Mouse (Mus musculus) limb, embryonic 13.5 days (tissue): Measurements from ENCODE around the gene Zfp963. TPM values are rescaled to one million over a fixed set of nuclear protein-coding genes. Genes with fewer than 3 reads are reported as not detected.
A peak's percentile ranks its signal among the peaks of the same experiment; 100 is the strongest.
"Not testable (repeated sequence)": the region's sequence is repeated elsewhere in the genome, so short reads cannot be mapped to it uniquely, and the experiment has no call there.

Source experiments
- ATAC-seq: fragments of 200-750 bp; cut with Nextera tagmentation; 2 replicates; pipeline ENCODE4 v1.8.0; 2017; ENCODE audit warnings: low read depth, moderate number of reproducible peaks, moderate TSS enrichment; ENCODE audit not compliant: low FRiP score
- H3K27ac ChIP-seq: fragments of 300-500 bp; sonication (generic); 2 replicates; pipeline ENCODE4 v1.5.1; 2015; ENCODE audit warnings: inconsistent platforms, mild to moderate bottlenecking, moderate library complexity
- H3K27me3 ChIP-seq: fragments of 300-500 bp; sonication (generic); 2 replicates; pipeline ENCODE4 v1.6.1; 2015; ENCODE audit warnings: mild to moderate bottlenecking, inconsistent platforms
- H3K36me3 ChIP-seq: fragments of 300-500 bp; sonication (generic); 2 replicates; pipeline ENCODE4 v1.6.1; 2015; ENCODE audit warnings: inconsistent platforms, mild to moderate bottlenecking, moderate library complexity
- H3K4me1 ChIP-seq: fragments of 300-500 bp; sonication (generic); 2 replicates; pipeline ENCODE4 v1.6.1; 2015; ENCODE audit warnings: inconsistent platforms
- H3K4me2 ChIP-seq: fragments of 300-500 bp; sonication (generic); replicated peaks from 2 replicates; pipeline ENCODE4 v1.6.1; 2015; ENCODE audit warnings: inconsistent platforms, mild to moderate bottlenecking, moderate library complexity
- H3K4me3 ChIP-seq: fragments of 300-500 bp; sonication (generic); 2 replicates; pipeline ENCODE4 v1.5.1; 2015; ENCODE audit warnings: moderate library complexity, mild to moderate bottlenecking, inconsistent platforms
- H3K9ac ChIP-seq: fragments of 300-500 bp; sonication (generic); 2 replicates; pipeline ENCODE4 v1.6.1; 2015; ENCODE audit warnings: mild to moderate bottlenecking, inconsistent platforms
- H3K9me3 ChIP-seq: fragments of 300-500 bp; sonication (generic); 2 replicates; pipeline ENCODE4 v1.6.1; 2016; ENCODE audit warnings: inconsistent platforms
- WGBS: fragments of 180-500 bp; shearing (Covaris S2); methylation state at CpG from one replicate; pipeline ENCODE4 v1.1.7; 2015; 5-methylcytosine and 5-hydroxymethylcytosine counted together
- polyA plus RNA-seq: library from polyadenylated mRNA; unstranded; fragments of >200 nt; fragmentation: Nextera tagmentation; extraction: Ambion mirVana; gene quantifications from 2 replicates; pipeline ENCODE4 v1.2.1, GENCODE M21; 2015

Zfp963 gene
- polyA plus RNA-seq, 1 experiment from 2014 or later = 7.7 TPM

- Histone ChIP-seq H3K9ac (no peak overlapping the region), H3K9me3 (no peaks in the 10 kb centered on the region), H3K36me3 (peaks cover 12% of the 10 kb centered on the region), H3K4me2 (peak overlapping the region; percentile 59), H3K4me3 (peak overlapping the region; percentile 88), H3K27ac (peak overlapping the region; percentile 72; the same call in 1 of the 2 replicates), H3K27me3 (no peaks in the 10 kb centered on the region), H3K4me1 (peaks cover 22% of the 10 kb centered on the region)
- ATAC-seq = peak; percentile 12
- 45% methylated on average over 5 of the region's 5 CpGs for WGBS
Observed at GRCm38 (mm10) chr8:69717232-69717580, 32.6 kb downstream of the Zfp963 start.

DNA sequence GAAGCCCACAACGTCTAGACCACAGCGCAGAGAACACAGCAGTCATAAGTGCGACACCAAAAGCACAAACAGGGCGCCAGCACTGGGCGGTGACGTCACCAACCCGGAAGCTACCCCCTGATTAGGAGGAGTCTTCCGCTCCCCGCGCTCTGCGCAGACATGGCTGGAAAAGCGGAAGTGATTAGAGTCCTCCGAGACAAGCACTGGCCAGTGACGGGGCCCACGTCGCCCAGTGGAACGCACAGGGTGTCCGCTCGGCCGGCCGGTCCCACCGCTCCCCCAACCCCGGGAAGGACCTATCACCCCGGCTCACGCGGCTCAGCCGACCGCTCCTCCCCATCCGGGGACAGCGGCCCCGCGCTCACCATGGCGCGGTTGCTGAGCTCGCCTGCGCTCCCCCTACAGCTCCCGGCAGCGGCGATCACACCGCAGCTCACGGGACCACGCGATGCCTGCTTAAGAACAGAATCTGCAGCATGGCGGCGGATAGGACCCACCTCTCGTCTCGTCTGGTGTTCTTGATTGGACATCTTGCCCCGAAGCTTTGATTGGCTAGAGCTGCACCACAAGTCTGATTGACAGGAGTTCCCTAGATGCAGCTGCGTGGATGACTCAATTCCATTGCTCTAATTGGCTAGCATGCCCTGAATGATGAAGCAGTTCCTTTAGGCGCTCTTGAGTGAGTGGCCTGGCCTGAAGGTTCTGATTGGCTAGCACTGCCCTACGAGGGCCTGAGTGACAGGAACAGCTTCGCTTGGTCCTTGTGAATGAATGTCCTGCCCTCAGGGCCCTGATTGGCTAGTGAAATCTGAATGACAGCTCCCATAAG is 33.2 kb downstream of the Zfp963 start:
- H3K9ac ChIP-seq = peak overlapping the region; percentile 93
- H3K4me3 ChIP-seq = peak overlapping the region; percentile 88
- peak overlapping the region; percentile 100 for H3K27ac ChIP-seq
- H3K27me3 ChIP-seq = no peaks in the 10 kb centered on the region
- peaks cover 12% of the 10 kb centered on the region for H3K36me3 ChIP-seq
- WGBS = under 1% methylated on average over 52 of the region's 52 CpGs
- peaks cover 22% of the 10 kb centered on the region for H3K4me1 ChIP-seq
- no peaks in the 10 kb centered on the region for H3K9me3 ChIP-seq
- ATAC-seq = peak; percentile 99
- H3K4me2 ChIP-seq = peak overlapping the region; percentile 59

DNA sequence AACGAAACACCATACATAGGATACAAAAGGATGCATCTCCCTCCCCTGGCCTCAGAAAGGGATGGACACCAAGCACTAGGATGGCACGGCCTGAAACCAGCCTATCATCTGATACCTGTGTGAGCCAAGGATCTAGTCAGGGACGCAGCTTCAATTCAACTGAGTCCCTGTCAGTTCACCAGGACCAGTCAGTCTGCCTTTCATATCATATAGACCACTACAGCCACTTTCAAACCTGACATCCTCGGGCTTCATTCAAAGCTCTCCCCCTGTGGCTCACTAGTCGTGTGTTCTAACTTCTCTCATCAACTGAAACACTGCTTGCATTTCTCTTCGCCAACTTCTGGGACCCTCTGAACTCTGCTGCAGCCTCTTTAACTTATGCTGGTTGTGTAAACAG is 34.4 kb downstream of the Zfp963 start:
- H3K9ac ChIP-seq = peak overlapping the region; percentile 14; the same call in 1 of the 2 replicates
- H3K27ac ChIP-seq = no peak overlapping the region

DNA sequence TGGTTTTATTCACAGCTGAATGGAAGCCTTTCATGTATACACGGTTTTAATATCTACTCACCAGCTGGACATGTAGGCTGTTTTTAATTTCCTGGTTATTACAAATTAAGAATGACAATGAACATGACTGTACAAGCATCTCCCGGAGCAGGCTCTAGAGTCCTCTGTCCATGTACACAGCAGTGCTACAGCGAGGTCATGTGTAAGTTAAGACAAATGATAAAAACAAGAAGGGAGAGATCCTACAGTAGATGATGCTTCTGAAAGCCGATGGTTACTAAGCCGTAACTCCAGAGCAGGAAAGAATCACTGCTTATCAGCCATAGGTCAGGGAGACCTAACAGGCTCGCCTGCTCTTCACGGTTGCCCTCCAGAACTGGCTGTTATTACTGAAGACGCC is 36.3 kb downstream of the Zfp963 start:
- Histone ChIP-seq H3K9ac (no peak overlapping the region), H3K27ac (no peak overlapping the region; the same call in 1 of the 2 replicates), H3K27me3 (no peaks in the 10 kb centered on the region), H3K4me3 (no peak overlapping the region), H3K4me2 (no peak overlapping the region), H3K4me1 (peaks cover 22% of the 10 kb centered on the region), H3K9me3 (no peaks in the 10 kb centered on the region), H3K36me3 (peaks cover 35% of the 10 kb centered on the region)
- 89% methylated on average over 8 of the region's 8 CpGs for WGBS
- no peak for ATAC-seq

More for the DNA sequence above, 34.4 kb downstream of the Zfp963 start:
- Histone ChIP-seq H3K4me1 (peaks cover 22% of the 10 kb centered on the region), H3K36me3 (peaks cover 18% of the 10 kb centered on the region), H3K9me3 (no peaks in the 10 kb centered on the region), H3K4me2 (peak overlapping the region; percentile 59), H3K27me3 (no peaks in the 10 kb centered on the region), H3K4me3 (peak overlapping the region; percentile 88)
- ATAC-seq = no peak
- 80% methylated on average over 6 of the region's 6 CpGs for WGBS

DNA sequence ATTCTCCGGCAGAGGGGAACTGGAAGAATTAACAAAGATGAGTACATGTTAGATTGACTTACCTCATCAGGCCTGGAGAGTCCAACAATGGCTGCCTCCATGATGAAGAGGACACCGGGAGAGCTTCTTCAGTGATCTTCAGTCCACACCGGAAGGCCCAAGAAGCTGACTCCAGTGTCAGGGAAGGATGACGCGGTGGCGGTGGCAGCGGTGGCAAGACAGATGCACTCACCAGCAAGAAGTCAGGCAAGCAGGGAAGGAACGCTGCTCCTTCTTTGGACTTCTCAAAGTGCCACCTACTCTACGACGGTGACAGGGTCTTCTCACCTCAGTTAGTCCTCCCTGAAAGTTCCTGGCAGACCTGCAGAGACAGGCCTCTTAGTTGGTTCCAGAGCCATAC is 39.1 kb downstream of the Zfp963 start, which contains the start of gene Zfp869:
Gene Zfp869, minus strand, starts transcription at position 101 of the 400 bp plus-strand sequence.
- 98% methylated on average over 9 of the region's 10 CpGs for WGBS
- H3K27me3 ChIP-seq, H3K9ac ChIP-seq, H3K4me2 ChIP-seq, H3K9me3 ChIP-seq, H3K27ac ChIP-seq, H3K4me3 ChIP-seq, ATAC-seq: not testable (repeated sequence)
- peaks cover 64% of the 10 kb centered on the region for H3K36me3 ChIP-seq
- H3K4me1 ChIP-seq = peaks cover 21% of the 10 kb centered on the region

DNA sequence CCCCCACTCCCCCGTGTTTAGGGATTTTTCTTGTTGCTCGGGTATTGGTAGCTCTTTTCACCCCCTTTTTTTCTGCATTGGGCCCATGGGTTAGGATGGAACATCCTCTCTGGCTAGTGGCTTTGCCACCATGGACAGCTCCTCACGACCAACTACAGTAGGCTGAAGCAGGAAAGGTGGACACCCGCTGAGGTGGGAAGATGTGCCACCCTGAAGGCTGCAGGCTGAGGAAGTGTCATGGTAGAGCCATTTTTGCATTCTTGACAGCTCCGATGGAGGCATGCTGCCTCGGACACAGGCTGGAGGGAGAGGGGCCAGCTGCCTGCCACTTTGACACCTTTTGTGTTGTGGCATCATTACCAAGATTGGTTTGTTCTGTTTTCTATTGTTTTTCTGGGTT is 48.0 kb downstream of the Zfp963 start:
- Histone ChIP-seq H3K27ac (no peak overlapping the region), H3K4me3 (no peak overlapping the region), H3K27me3 (no peaks in the 10 kb centered on the region), H3K9me3 (peaks cover 15% of the 10 kb centered on the region), H3K9ac (no peak overlapping the region), H3K4me2 (no peak overlapping the region), H3K36me3 (peaks cover 48% of the 10 kb centered on the region), H3K4me1 (no peaks in the 10 kb centered on the region)
- ATAC-seq = no peak
- WGBS = 69% methylated on average over 6 of the region's 6 CpGs

Other genes with a start within 250 kb of the Zfp963 start
- not detected in 2 replicates for gene Gm7697, start 227.0 kb downstream of the Zfp963 start, polyA plus RNA-seq
- 31.1 TPM in 2 replicates for gene Zfp868, start 124.4 kb downstream of the Zfp963 start, polyA plus RNA-seq
- gene Zfp964, start 95.5 kb downstream of the Zfp963 start, polyA plus RNA-seq = 2.6 and 2.9 TPM in 2 replicates
- 33.5 and 34.2 TPM in 2 replicates for gene Zfp869, start 39.2 kb downstream of the Zfp963 start, polyA plus RNA-seq
- 0.19 TPM in 1 of 2 replicates, not detected in the other for gene Gm20422, start 24.9 kb upstream of the Zfp963 start, polyA plus RNA-seq
- gene Atp13a1, start 41.2 kb upstream of the Zfp963 start, polyA plus RNA-seq = 48.6 and 52.7 TPM in 2 replicates
- 38.2 and 38.7 TPM in 2 replicates for gene Zfp866, start 41.2 kb upstream of the Zfp963 start, polyA plus RNA-seq
- gene Gmip, start 58.7 kb upstream of the Zfp963 start, polyA plus RNA-seq = 7.3 and 9.0 TPM in 2 replicates
- 0.83 and 0.98 TPM in 2 replicates for gene Lpar2, start 72.5 kb upstream of the Zfp963 start, polyA plus RNA-seq
- gene Pbx4, start 82.5 kb upstream of the Zfp963 start, polyA plus RNA-seq = 8.5 and 8.7 TPM in 2 replicates
- gene Cilp2, start 137.7 kb upstream of the Zfp963 start, polyA plus RNA-seq = 1.2 and 1.6 TPM in 2 replicates
- gene Tssk6, start 152.2 kb upstream of the Zfp963 start, polyA plus RNA-seq = 4.3 TPM in 2 replicates
- 173 and 181 TPM in 2 replicates for gene Ndufa13, start 152.6 kb upstream of the Zfp963 start, polyA plus RNA-seq
- 4.2 and 6.6 TPM in 2 replicates for gene Yjefn3, start 152.7 kb upstream of the Zfp963 start, polyA plus RNA-seq
- 37.7 and 40.7 TPM in 2 replicates for gene Gatad2a, start 246.4 kb upstream of the Zfp963 start, polyA plus RNA-seq